Mouse (Mus musculus): ENCODE results near the gene Ints1. TPM values are rescaled to one million over a fixed set of nuclear protein-coding genes. Genes with fewer than 3 reads are reported as not detected.
"Not testable (repeated sequence)": the region's sequence is repeated elsewhere in the genome, so short reads cannot be mapped to it uniquely, and the experiment has no call there.

Ints1 gene
- total RNA-seq, 2 experiments from 2014 or later: 34.7 to 117 TPM

DNA sequence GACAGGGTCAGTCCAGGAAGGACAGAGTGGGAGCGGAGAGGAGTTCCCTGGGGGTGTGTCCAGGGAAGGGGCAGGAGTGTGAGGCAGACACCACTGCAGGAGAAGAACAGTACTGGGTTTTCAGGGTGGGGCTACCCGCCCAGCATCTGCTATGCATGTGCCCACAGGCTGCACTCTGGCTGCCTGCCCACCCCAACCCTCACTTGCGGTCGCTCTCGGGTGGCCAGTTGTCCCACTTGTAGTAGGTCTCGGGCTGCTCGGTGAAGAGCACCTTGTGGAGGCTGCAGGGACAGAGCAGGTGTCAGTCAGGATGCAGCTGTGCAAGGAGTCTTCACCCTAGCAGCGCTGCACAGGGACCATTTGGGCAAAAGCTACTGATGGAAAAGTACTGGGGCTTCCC lies 7.3 kb downstream of the Ints1 start:
- no peak for ATAC-seq (replicated peaks; ENCODE audit: low FRiP score, low TSS enrichment, poor library complexity, severe bottlenecking)

DNA sequence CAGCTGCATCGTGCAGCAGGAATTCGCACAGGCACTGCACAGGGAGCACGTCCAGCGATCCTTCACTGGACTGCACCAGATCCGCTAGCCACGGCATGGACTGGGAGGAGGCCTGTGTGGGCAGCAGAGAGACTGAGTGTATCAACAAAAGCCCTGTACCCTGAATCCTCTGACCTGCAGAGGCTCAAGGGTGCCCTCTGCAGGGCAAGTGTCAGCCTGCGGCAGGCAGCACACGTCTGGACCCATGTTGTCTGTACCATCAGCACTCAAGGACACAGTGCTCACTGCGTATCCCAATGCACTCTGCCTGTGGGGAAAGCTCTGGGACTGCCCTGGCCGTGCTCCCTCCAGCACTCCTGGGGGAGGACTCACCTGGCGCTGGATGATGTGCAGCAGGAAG lies 11.2 kb downstream of the Ints1 start:
- peak; percentile 42; the same call in 1 of the 2 replicates for ATAC-seq (replicated peaks; ENCODE audit: low FRiP score, low TSS enrichment, poor library complexity, severe bottlenecking)

DNA sequence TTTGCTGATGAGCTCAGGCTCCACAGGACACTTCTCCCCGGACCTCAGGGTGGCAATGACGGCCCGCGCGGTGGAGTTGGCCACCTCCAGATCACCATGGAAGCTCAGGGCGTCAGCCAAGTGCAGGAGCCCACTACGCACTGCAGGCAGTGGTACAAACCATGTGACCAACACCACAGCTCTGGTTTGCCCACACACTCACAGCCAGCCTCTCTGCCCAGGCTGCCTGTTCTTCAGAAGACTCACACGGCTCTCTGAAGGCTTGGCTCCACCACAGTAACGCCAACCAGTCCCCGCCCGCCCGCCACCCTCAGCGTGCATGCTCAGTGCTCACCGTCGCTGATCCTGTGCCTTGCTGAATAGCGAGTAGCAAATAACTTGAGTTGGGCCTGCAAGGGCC lies 17.4 kb downstream of the Ints1 start:
- ATAC-seq (replicated peaks; ENCODE audit: low FRiP score, low TSS enrichment, poor library complexity, severe bottlenecking): no peak

DNA sequence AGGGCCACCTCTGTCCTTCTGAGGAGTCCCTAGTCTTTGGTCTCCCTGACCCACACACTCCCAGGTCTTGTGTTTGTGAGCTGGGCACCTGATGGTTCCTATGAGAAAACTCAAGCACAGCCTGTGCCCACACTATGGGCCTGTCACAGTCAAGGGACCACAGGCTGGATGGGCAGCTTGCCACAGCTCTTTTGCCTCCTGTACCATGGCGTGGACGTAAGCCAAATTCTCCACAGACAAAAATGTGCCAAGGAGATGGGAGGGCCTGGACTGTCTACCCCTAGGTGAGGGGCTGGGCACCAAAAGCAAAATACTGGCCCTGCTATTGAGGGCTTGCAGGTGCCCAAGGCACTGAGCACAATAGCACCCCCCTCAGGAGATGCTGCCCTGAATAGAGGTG lies 18.9 kb downstream of the Ints1 start:
- ATAC-seq (replicated peaks; ENCODE audit: low FRiP score, low TSS enrichment, poor library complexity, severe bottlenecking): no peak

DNA sequence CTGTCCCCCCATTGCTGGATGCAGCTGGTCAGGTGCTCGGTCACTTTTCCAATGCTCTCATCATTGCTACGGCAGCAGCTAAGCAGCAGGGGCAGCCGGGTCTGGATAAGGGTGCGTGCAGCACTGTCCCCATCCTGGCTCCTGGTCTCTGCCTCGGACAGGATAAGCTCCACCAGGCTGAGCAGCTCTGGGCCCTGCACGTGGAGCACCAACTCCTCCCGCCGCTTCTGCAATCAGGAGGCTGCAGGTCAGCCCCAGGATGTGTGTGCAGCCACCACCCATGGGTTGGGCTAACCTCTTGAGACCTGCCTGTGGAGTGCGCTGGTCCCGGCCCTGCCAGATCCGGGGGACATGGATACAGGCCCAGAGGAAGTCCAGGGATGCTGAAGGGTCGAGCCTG lies 19.3 kb downstream of the Ints1 start:
- ATAC-seq (replicated peaks; ENCODE audit: low FRiP score, low TSS enrichment, poor library complexity, severe bottlenecking): no peak

DNA sequence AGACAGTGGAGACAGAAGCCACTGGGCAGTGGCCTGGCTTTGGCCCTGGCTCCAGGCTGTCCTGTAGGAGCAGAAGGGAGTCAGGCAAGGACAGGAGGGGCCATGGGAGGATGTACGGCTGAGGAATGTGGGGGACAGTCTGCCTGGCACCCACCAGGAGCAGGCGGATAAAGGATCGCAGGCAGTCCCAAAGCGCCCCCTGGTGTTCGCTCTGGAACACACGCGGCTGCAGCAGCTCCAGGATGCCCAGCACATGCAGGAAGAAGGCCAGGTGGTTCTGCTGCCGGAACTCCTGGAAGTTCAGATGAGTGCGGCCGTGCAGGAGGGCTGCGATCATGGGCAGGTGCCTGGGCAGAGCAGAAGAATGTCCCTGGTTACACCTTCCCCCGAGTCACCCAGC lies 20.7 kb downstream of the Ints1 start:
- ATAC-seq (replicated peaks; ENCODE audit: low FRiP score, low TSS enrichment, poor library complexity, severe bottlenecking): peak; percentile 29; the same call in 1 of the 2 replicates

DNA sequence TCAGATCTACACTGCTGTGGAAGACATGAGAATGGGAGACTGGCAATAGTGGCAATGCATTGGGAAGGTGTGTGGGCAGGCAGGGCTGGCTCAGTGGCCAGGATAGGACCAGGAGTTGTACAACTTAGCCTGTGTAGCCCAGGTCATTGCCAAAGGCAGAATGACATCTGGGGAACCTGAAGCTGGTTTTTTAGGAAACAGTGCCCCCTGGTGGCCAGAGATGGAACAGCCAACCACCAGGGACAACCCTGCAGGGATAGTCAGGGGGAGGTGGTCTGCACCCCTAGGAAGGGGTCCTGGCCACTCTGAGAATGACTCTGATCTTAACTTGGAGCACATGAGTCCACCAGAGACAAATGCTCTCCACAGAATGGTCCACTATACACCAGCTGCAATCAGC lies 24.9 kb downstream of the Ints1 start:
- ATAC-seq (replicated peaks; ENCODE audit: low FRiP score, low TSS enrichment, poor library complexity, severe bottlenecking): 0 out of 2 replicates have a peak, but pooled peaks have one; percentile 19

DNA sequence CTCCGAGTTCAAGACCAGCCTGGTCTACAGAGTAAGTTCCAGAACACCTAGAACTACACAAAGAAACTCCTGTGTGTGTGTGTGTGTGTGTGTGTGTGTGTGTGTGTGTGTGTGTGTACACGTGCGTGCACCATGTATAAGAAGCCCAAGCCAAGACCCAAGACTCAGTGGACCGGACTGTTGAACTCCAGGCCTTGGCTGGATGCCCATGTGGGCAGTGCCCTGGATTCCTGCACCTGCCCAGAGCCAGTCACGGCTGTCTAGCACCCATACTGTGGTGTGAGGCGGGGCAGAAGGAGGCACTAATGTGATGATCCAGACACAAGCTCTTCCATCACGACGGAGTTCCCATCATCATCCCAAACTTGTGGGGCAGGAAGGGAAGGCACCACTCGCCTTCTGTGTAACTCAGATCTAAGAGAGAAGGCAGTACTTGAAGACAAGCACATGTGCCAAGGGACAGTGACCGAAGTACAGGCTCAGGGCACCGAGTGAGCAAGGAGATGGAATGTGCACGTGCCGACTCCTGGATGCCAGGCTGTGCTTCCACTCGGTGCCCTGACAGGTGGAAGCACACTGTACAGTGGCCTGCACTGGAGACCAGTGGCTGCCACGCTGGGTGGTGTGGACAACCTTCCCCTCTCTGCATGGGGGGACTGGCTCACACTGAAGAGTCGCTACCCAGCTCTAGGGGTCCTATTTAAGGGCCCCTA lies 25.9 kb downstream of the Ints1 start:
- ATAC-seq (replicated peaks; ENCODE audit: low FRiP score, low TSS enrichment, poor library complexity, severe bottlenecking): no peak

DNA sequence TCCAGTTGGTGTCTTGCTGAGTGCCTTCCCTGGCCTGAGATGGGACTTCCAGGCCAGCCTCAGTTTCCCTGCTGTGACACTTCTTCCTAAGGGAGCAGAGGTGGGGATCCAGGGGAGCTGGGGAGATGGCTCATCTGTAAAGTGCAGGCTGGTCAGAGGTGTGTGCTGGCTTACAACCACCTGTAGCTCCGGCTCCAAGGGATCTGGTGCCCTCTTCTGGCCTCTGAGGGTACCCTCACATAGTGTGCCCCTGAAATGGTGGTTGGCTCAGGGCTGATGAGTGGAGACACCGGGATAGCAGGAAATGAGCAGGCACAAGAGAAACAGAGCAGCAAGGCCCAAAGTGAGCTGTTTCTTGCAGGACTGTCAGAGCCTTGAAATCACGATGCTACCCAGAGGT lies 29.7 kb downstream of the Ints1 start:
- ATAC-seq (replicated peaks; ENCODE audit: low FRiP score, low TSS enrichment, poor library complexity, severe bottlenecking): peak; percentile 78

DNA sequence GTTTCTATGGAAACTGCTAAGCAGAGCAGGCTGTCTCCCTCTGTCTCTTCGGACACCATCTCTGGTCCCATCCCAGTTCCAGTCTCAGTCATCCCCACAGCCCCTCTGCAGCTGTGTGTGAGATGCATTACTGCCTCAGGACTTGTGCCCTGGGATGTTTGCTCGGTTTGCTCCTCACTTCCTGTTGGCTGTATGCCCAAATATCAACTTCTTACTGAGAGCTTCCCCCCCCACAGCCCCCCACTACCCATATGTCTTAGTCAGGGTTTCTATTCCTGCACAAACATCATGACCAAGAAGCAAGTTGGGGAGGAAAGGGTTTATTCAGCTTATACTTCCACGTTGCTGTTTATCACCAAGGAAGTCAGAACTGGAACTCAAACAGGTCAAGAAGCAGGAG lies 32.8 kb downstream of the Ints1 start:
- ATAC-seq (replicated peaks; ENCODE audit: low FRiP score, low TSS enrichment, poor library complexity, severe bottlenecking): not testable (repeated sequence)

DNA sequence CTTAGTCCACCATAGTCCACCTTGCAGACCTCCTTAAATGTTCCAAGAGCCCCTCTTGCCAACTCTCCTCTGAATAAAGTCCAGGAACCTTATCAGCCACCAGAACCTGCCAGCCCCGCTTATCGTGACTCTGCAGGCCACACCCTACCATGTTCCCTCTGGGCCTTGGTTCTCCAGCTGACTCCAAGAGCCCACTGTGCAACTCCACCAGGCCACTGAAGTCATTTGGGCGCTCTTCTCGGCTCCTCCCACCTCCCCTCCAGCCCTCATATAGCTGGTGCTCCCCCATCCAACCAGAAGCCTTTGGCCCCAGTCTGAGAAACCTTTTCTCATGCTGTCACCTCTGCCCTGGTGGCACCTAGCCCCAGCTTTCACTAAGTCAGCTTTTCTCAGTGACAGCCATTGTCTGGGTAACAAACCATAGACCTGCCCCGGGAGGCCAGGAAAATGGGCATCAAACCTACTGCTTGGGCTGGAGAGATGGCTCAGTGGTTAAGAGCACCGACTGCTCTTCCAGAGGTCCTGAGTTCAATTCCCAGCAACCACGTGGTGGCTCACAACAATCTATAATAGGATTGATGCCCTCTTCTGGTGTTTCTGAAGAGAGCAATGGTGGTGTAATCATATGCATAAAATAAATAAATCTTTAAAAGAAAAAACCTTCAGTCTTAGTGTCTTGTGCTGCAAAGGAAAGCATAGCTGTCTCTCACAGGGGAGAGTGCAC lies 36.7 kb downstream of the Ints1 start:
- ATAC-seq (replicated peaks; ENCODE audit: low FRiP score, low TSS enrichment, poor library complexity, severe bottlenecking): peak; percentile 69

DNA sequence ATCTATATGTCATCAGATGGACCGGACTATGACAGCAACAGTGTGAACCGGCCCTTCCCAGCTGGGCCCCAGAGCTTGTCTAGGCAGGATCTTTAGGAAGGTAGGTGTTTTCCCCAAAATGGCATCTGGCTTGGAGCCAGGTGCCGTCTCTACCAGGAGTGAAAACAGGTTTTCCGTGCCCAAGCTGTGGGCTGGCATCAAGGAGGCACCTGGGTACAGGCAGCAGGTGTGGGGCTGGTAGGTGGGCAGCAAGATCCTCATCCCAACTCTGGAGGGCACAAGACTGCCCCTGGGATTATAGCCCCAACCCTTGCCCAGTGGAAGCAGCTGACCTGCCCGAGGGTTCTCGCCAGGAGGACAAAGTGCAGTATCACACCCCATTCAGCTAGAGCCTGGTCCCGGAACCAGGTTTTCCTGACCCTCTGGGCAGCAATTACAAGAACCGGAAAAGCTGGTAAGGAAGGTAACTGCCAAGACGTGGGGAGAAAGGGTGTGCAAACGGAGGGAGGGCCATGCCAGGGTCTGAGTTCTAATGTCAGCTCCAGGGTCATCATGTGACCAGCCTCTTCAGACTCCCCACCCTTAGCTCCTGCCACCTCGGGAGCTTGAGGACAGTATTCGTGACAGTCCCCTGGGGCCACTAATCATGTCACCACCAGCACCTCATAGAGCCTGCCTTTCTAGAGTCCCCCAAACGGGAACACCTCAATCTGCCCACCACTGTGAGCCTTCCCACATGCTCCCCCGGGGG lies 37.5 kb downstream of the Ints1 start:
- peak; percentile 19 for ATAC-seq (replicated peaks; ENCODE audit: low FRiP score, low TSS enrichment, poor library complexity, severe bottlenecking)

DNA sequence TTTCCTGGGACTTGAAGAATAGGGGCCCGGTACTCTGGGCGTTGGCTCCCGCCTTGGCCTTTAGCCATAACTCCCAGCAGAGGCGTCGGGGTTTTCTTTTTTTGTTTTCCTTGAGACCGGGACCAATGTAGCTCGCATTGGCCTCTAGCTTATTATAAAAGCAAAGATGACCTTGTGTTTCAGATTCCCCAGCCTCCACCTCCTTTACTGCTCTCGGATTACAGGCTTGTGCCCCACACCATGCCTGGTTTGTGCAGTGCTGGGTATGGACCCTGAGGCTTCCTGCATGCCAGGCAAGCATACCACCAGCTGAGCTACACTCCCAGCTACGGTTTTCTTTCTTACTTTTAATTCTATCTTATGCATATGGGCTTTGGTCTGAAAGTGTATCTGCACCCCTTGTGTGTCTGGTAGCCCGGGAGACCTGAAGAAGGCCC lies 39.0 kb downstream of the Ints1 start:
- ATAC-seq (replicated peaks; ENCODE audit: low FRiP score, low TSS enrichment, poor library complexity, severe bottlenecking): no peak

DNA sequence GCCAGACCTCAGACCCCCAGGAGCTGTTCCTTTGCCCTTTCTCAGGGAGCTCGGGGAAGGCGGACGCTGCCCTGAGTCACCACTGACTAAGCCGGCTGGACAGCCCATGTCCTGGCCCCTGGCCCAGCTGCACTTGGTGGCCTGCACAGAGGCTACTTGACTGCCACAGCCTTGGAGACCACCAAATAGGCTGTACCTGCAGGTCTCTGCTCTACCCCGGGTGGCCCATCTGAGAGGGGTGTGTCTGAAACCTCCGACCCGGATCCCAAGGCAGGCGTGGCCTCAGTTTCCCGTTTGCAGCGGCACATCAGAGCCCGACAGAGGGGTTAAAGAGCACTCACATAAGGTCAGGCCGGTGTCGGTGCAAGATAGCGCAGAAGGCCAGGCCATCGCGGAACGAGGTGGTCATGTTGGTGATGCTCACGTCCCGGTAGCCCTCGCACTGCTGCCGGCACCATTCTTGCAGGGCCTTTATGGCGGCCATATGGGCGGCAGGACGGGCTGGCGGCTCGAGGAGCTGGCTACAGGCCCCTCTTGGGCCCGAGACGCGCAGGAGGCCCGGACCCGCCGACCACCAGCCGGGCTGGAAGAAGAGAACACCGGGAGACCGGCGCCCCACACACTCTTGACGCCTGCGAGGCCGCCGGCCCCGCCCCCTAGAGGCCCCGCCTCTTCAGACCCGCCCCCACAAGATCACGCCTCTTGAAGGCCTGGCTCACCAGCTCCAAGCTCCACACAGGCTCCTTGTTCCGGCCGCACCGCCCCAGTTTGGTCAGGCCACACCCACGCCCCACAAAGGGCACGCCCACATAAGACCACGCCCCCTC lies 39.6 kb downstream of the Ints1 start, which contains the start of gene Micall2:
Gene Micall2 (minus strand): TSS at position 660 of the 827 bp plus-strand sequence.
- ATAC-seq (replicated peaks; ENCODE audit: low FRiP score, low TSS enrichment, poor library complexity, severe bottlenecking): peak; percentile 68

DNA sequence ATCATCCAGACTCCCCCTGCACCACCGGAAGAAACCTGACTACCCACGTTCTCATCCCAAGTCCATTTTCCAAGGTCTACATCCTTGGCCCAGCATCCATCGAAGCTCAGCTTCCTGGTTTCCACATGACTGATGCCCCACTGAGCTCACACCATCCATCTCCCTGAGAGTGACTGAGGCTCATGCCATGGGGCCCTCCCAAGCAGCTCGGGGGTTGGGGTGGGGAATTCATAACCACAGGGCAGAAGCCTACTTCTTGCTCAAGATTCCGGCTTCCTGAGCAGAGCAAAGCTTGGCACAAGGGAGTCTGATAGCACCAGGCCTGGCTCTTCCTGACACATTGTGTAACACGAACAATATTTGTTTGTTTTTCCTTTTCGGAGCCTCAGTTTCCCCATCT lies 40.7 kb downstream of the Ints1 start:
- ATAC-seq (replicated peaks; ENCODE audit: low FRiP score, low TSS enrichment, poor library complexity, severe bottlenecking): no peak

DNA sequence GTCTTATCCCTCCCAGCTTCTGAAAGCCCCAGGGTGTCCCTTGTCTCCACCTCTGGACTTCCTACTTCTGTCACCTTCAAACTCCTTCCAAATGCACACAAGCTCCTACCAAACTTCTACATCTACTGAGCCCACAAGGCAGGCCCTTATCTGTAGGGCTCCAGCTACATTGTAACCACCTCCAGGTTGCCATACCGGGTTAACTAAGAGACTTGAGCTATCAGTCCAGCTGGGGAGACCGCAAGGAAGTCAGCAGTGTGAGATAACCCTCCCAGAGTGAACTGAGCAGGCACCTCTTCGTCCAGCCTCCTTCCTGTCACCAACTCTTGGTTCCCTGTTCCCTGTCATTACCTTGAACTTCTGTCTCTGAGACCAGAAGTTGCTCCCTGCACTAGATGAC lies 41.5 kb downstream of the Ints1 start:
- peak; percentile 75 for ATAC-seq (replicated peaks; ENCODE audit: low FRiP score, low TSS enrichment, poor library complexity, severe bottlenecking)

DNA sequence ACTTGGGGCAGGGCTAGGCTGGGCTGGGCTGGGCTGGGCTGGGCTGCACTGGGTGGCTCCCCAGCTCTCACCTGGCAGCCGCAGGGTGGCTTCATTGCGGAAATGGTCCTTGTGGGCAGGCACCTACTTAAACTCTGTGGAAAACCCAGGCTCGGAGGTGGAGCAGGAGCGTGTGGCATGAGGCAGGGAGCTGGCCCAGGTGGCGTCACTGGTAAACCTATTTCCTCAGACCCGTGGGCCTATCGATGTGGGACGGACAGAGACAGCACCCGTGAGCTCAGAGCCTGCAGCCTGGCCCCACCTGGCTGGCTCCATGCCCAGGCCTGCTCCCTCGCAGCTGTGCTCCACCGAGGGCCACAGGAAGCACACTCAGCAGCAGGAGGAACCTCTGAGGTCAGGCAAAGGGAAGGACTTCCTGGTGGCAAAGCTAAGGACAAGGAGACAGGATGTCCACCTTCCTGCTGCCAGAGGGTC lies 42.8 kb downstream of the Ints1 start:
- no peak for ATAC-seq (replicated peaks; ENCODE audit: low FRiP score, low TSS enrichment, poor library complexity, severe bottlenecking)

DNA sequence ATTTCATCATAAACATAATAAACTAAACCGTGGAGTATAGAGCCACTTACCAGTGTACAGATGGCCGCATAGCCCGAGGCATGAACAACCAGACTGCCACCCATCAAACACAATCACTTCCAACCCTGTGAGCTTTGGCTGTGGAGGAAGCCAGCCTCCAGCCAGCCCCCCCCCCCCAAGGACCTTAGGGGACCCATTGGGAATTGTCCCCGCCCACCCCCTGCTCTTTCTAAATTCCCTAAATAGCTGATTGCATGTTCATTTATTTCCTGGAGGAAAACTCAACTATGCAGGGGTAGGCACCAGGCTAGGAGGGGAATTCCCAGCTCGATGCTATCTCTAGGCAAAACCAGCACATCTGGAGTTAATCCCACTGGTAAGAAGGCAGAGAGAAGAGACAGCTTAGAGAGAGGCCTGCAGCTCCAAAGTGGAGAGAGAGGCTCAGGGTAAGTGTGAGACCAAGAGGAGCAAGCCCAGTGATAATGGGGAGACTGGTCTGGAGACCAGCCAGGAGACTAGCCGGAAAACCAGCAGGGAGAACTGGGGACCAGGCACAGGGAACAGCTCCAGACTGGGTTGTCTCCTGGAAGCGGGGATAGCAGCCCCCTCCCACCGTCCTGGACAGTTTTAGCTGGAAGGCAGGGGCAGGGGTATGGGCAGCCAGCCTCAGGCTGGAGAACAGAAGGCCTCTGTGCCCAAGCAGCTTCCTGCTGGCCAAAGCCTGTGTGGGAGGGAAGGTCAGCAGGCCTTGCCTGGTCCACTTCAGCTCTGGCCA lies 44.6 kb downstream of the Ints1 start:
- no peak for ATAC-seq (replicated peaks; ENCODE audit: low FRiP score, low TSS enrichment, poor library complexity, severe bottlenecking)

DNA sequence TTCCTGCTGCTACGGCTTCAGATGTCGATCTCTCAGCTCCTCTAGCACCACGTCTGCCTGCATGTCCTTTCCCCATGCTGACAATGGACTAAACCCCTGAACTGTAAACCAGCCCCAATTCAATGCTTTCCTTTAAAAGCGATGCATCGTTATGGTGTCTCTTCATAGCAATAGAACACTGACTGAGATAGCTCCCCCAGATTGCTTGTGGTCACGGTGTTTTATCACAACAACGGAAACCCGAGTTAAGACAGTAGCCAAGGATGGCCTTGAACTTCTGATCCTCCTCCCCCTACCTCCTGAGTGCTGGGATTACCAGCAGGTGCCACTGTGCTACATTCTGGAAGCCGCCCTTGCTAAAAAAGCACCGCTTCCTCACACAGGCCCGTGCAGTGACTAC lies 48.2 kb downstream of the Ints1 start:
- peak; percentile 19; the same call in 1 of the 2 replicates for ATAC-seq (replicated peaks; ENCODE audit: low FRiP score, low TSS enrichment, poor library complexity, severe bottlenecking)
